Mouse (Mus musculus): Measurements from ENCODE around the gene Mpp5. TPM values are rescaled to one million over a fixed set of nuclear protein-coding genes. Genes with fewer than 3 reads are reported as not detected.

Mpp5 gene
- polyA plus RNA-seq (2016; fragmentation: Nextera tagmentation; extraction: Ambion mirVana), result 19.0 and 23.1 TPM in 2 replicates

GRCm38 (mm10) chr12:78748557-78749377, at the start of gene Mpp5:
Mpp5 (plus strand) TSS chr12:78748907.
- Histone ChIP-seq H3K4me1 (no peaks in the 10 kb centered on the region), H3K9me3 (no peaks in the 10 kb centered on the region), H3K36me3 (no peaks in the 10 kb centered on the region), H3K4me2 (replicated peaks) (peak within 1 kb of the TSS; percentile 86), H3K27me3 (no peaks in the 10 kb centered on the region), H3K27ac (peak within 1 kb of the TSS; percentile 96), H3K9ac (peak within 1 kb of the TSS; percentile 95), H3K4me3 (peak within 1 kb of the TSS; percentile 91)
- under 1% methylated on average over 85 of the region's 98 CpGs for WGBS
- peak; percentile 100 for ATAC-seq (ENCODE audit: insufficient number of reproducible peaks, insufficient read depth, low FRiP score, low TSS enrichment)

GRCm38 (mm10) chr12:78717783-78718182, 30.9 kb upstream of the Mpp5 start:
- Histone ChIP-seq H3K4me1 (no peaks in the 10 kb centered on the region), H3K27ac (no peak overlapping the region), H3K9me3 (no peaks in the 10 kb centered on the region), H3K4me3 (no peak overlapping the region), H3K27me3 (no peaks in the 10 kb centered on the region), H3K9ac (no peak overlapping the region), H3K36me3 (no peaks in the 10 kb centered on the region), H3K4me2 (replicated peaks) (no peak overlapping the region)
- WGBS, result 78% methylated on average over 2 of the region's 2 CpGs
- no peak for ATAC-seq (ENCODE audit: insufficient number of reproducible peaks, insufficient read depth, low FRiP score, low TSS enrichment)

GRCm38 (mm10) chr12:78727723-78728122, 21.0 kb upstream of the Mpp5 start:
- no peaks in the 10 kb centered on the region for H3K27me3 ChIP-seq
- H3K4me3 ChIP-seq, result no peak overlapping the region
- no peaks in the 10 kb centered on the region for H3K4me1 ChIP-seq
- ATAC-seq (ENCODE audit: insufficient number of reproducible peaks, insufficient read depth, low FRiP score, low TSS enrichment), result no peak
- WGBS, result 56% methylated on average over 4 of the region's 4 CpGs
- no peaks in the 10 kb centered on the region for H3K9me3 ChIP-seq
- no peak overlapping the region for H3K9ac ChIP-seq
- H3K4me2 ChIP-seq (replicated peaks), result no peak overlapping the region
- no peaks in the 10 kb centered on the region for H3K36me3 ChIP-seq
- no peak overlapping the region for H3K27ac ChIP-seq

GRCm38 (mm10) chr12:78739633-78740032, 9.1 kb upstream of the Mpp5 start:
- H3K9ac ChIP-seq, result no peak overlapping the region
- no peak for ATAC-seq (ENCODE audit: insufficient number of reproducible peaks, insufficient read depth, low FRiP score, low TSS enrichment)
- no peaks in the 10 kb centered on the region for H3K4me1 ChIP-seq
- no peaks in the 10 kb centered on the region for H3K9me3 ChIP-seq
- no peaks in the 10 kb centered on the region for H3K36me3 ChIP-seq
- H3K4me3 ChIP-seq, result no peak overlapping the region
- no peak overlapping the region for H3K4me2 ChIP-seq (replicated peaks)
- 48% methylated on average over 2 of the region's 2 CpGs for WGBS
- no peak overlapping the region for H3K27ac ChIP-seq
- H3K27me3 ChIP-seq, result no peaks in the 10 kb centered on the region

- H3K9me3 ChIP-seq, result no peaks in the 10 kb centered on the region
- no peak overlapping the region for H3K4me3 ChIP-seq
- no peak overlapping the region for H3K27ac ChIP-seq
- H3K36me3 ChIP-seq, result no peaks in the 10 kb centered on the region
- ATAC-seq (ENCODE audit: insufficient number of reproducible peaks, insufficient read depth, low FRiP score, low TSS enrichment), result no peak
- no peaks in the 10 kb centered on the region for H3K27me3 ChIP-seq
- no peak overlapping the region for H3K9ac ChIP-seq
- WGBS, result 88% methylated on average over 2 of the region's 2 CpGs
- no peaks in the 10 kb centered on the region for H3K4me1 ChIP-seq
- no peak overlapping the region for H3K4me2 ChIP-seq (replicated peaks)
Measured at GRCm38 (mm10) chr12:78740289-78740688, 8.4 kb upstream of the Mpp5 start.

- Histone ChIP-seq H3K27ac (no peak overlapping the region), H3K4me2 (replicated peaks) (no peak overlapping the region), H3K9me3 (no peaks in the 10 kb centered on the region), H3K27me3 (no peaks in the 10 kb centered on the region), H3K4me1 (no peaks in the 10 kb centered on the region), H3K9ac (no peak overlapping the region), H3K36me3 (no peaks in the 10 kb centered on the region), H3K4me3 (no peak overlapping the region)
- WGBS, result 74% methylated on average over 6 of the region's 6 CpGs
- ATAC-seq (ENCODE audit: insufficient number of reproducible peaks, insufficient read depth, low FRiP score, low TSS enrichment), result no peak
Measured at GRCm38 (mm10) chr12:78746226-78746625, 2.5 kb upstream of the Mpp5 start.

GRCm38 (mm10) chr12:78747406-78747805, 1.3 kb upstream of the Mpp5 start:
- H3K9me3 ChIP-seq, result no peaks in the 10 kb centered on the region
- H3K27ac ChIP-seq, result no peak overlapping the region
- peak overlapping the region; percentile 91; the same call in 1 of the 2 replicates for H3K4me3 ChIP-seq
- no peaks in the 10 kb centered on the region for H3K27me3 ChIP-seq
- H3K9ac ChIP-seq, result no peak overlapping the region
- 31% methylated on average over 1 of the region's 1 CpGs for WGBS
- peak overlapping the region; percentile 86 for H3K4me2 ChIP-seq (replicated peaks)
- no peaks in the 10 kb centered on the region for H3K36me3 ChIP-seq
- no peaks in the 10 kb centered on the region for H3K4me1 ChIP-seq
- ATAC-seq (ENCODE audit: insufficient number of reproducible peaks, insufficient read depth, low FRiP score, low TSS enrichment), result no peak

GRCm38 (mm10) chr12:78748113-78748512, 594 bp upstream of the Mpp5 start:
- Histone ChIP-seq H3K9me3 (no peaks in the 10 kb centered on the region), H3K4me1 (no peaks in the 10 kb centered on the region), H3K27me3 (no peaks in the 10 kb centered on the region), H3K27ac (no peak overlapping the region), H3K9ac (peak overlapping the region; percentile 54), H3K4me3 (peak overlapping the region; percentile 91), H3K36me3 (no peaks in the 10 kb centered on the region), H3K4me2 (replicated peaks) (peak overlapping the region; percentile 86)
- no peak for ATAC-seq (ENCODE audit: insufficient number of reproducible peaks, insufficient read depth, low FRiP score, low TSS enrichment)
- under 1% methylated on average over 10 of the region's 10 CpGs for WGBS

- H3K27ac ChIP-seq, result peak overlapping the region; percentile 96
- under 1% methylated on average over 25 of the region's 25 CpGs for WGBS
- H3K4me1 ChIP-seq, result no peaks in the 10 kb centered on the region
- no peaks in the 10 kb centered on the region for H3K27me3 ChIP-seq
- H3K9me3 ChIP-seq, result no peaks in the 10 kb centered on the region
- no peaks in the 10 kb centered on the region for H3K36me3 ChIP-seq
- H3K9ac ChIP-seq, result peak overlapping the region; percentile 95
- peak; percentile 22; the same call in 1 of the 2 replicates for ATAC-seq (ENCODE audit: insufficient number of reproducible peaks, insufficient read depth, low FRiP score, low TSS enrichment)
- H3K4me3 ChIP-seq, result peak overlapping the region; percentile 91
- peak overlapping the region; percentile 86 for H3K4me2 ChIP-seq (replicated peaks)
Measured at GRCm38 (mm10) chr12:78749378-78749801, 683 bp downstream of the Mpp5 start.

- no peaks in the 10 kb centered on the region for H3K36me3 ChIP-seq
- H3K4me1 ChIP-seq, result no peaks in the 10 kb centered on the region
- H3K4me3 ChIP-seq, result no peak overlapping the region
- no peak overlapping the region for H3K9ac ChIP-seq
- no peak overlapping the region for H3K4me2 ChIP-seq (replicated peaks)
- no peak overlapping the region for H3K27ac ChIP-seq
- no peaks in the 10 kb centered on the region for H3K9me3 ChIP-seq
- no peak for ATAC-seq (ENCODE audit: insufficient number of reproducible peaks, insufficient read depth, low FRiP score, low TSS enrichment)
- H3K27me3 ChIP-seq, result no peaks in the 10 kb centered on the region
Measured at GRCm38 (mm10) chr12:78761979-78762378, 13.3 kb downstream of the Mpp5 start.

- H3K36me3 ChIP-seq, result no peaks in the 10 kb centered on the region
- no peaks in the 10 kb centered on the region for H3K27me3 ChIP-seq
- H3K9me3 ChIP-seq, result no peaks in the 10 kb centered on the region
- no peak overlapping the region for H3K9ac ChIP-seq
- no peak overlapping the region for H3K4me2 ChIP-seq (replicated peaks)
- ATAC-seq (ENCODE audit: insufficient number of reproducible peaks, insufficient read depth, low FRiP score, low TSS enrichment), result no peak
- no peaks in the 10 kb centered on the region for H3K4me1 ChIP-seq
- no peak overlapping the region for H3K4me3 ChIP-seq
- WGBS, result 80% methylated on average over 6 of the region's 6 CpGs
- H3K27ac ChIP-seq, result no peak overlapping the region
Measured at GRCm38 (mm10) chr12:78769031-78769713, 20.5 kb downstream of the Mpp5 start.

GRCm38 (mm10) chr12:78773211-78773610, 24.5 kb downstream of the Mpp5 start:
- H3K9ac ChIP-seq, result no peak overlapping the region
- no peaks in the 10 kb centered on the region for H3K36me3 ChIP-seq
- H3K4me2 ChIP-seq (replicated peaks), result no peak overlapping the region
- no peak for ATAC-seq (ENCODE audit: insufficient number of reproducible peaks, insufficient read depth, low FRiP score, low TSS enrichment)
- no peaks in the 10 kb centered on the region for H3K9me3 ChIP-seq
- no peak overlapping the region for H3K27ac ChIP-seq
- H3K4me3 ChIP-seq, result no peak overlapping the region
- H3K4me1 ChIP-seq, result peaks cover 5% of the 10 kb centered on the region; the same call in 1 of the 2 replicates
- no peaks in the 10 kb centered on the region for H3K27me3 ChIP-seq
- 77% methylated on average over 2 of the region's 2 CpGs for WGBS

Data from embryonic facial prominence, embryonic 12.5 days (tissue).